In the genomic region with DNA sequence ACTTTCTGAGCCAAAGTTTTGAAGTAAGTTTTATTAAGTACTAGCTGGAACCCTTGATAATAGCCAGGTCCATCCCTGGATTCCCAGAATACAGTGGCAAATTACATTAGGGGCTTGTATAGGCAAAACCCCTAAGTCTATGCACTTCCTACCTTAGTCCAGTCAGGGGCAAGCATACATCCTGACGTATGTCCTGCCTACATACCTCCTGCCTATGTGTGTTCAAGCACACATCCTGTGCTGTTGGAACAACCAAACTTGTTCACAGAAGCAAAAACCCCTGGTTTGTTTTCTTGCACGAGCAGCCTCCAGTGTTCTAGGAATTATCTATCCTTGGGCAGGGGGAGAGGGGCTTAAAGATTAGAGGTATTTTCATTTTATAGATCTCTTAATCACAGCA, we compare ENCODE assay signal across 21 mouse cellular contexts.
"Had no signal": no experiment of that assay in that cellular context is flagged by ENCODE, and none has a peak within 500 bp of the region (broad histone marks: within the 10 kb centered on the region; RNA-seq: fewer than 3 reads in every experiment).

No protein-coding gene starts in this region.

- H3K36me3 ChIP-seq: limb, embryonic 10.5 days; limb, embryonic 13.5 days; midbrain, embryonic 12.5 days; midbrain, embryonic 15.5 days; neural tube, embryonic 12.5 days; neural tube, embryonic 15.5 days had no signal

- H3K27ac ChIP-seq: kidney, postnatal 0 days; layer of hippocampus, adult 2 months; limb, embryonic 10.5 days; limb, embryonic 13.5 days; macrophage; midbrain, embryonic 12.5 days; midbrain, embryonic 15.5 days; neural tube, embryonic 12.5 days; neural tube, embryonic 15.5 days had no signal

- H3K4me3 ChIP-seq: layer of hippocampus, adult 2 months; limb, embryonic 10.5 days; limb, embryonic 13.5 days; megakaryocyte, embryonic 14.5 days; midbrain, embryonic 12.5 days; midbrain, embryonic 15.5 days; neural tube, embryonic 12.5 days; neural tube, embryonic 15.5 days had no signal

- ATAC-seq: intestine, postnatal 0 days; lung, postnatal 0 days; midbrain, embryonic 15.5 days had no signal

- DNase-seq: kidney, adult 2 months; kidney, postnatal 25 days; layer of hippocampus, adult 9-11 months; lung, embryonic 14.5 days; retina, postnatal 1 day; right cerebral cortex, postnatal 25 days; spleen, adult 18-20 months; thymus, adult 18-20 months; thymus, postnatal 36 days had no signal

- H3K4me2 ChIP-seq: limb, embryonic 13.5 days; lung, embryonic 14.5 days; midbrain, embryonic 12.5 days; midbrain, embryonic 15.5 days; neural tube, embryonic 12.5 days; neural tube, embryonic 15.5 days had no signal

- H3K9me3 ChIP-seq: limb, embryonic 10.5 days; limb, embryonic 13.5 days; megakaryocyte, embryonic 14.5 days; midbrain, embryonic 12.5 days; midbrain, embryonic 15.5 days; neural tube, embryonic 12.5 days; neural tube, embryonic 15.5 days had no signal

- H3K27me3 ChIP-seq: limb, embryonic 13.5 days; megakaryocyte, embryonic 14.5 days; midbrain, embryonic 12.5 days; midbrain, embryonic 15.5 days; neural tube, embryonic 12.5 days; neural tube, embryonic 15.5 days had no signal

- H3K4me1 ChIP-seq: limb, embryonic 13.5 days; midbrain, embryonic 12.5 days; midbrain, embryonic 15.5 days; neural tube, embryonic 12.5 days; neural tube, embryonic 15.5 days had no signal

- H3K9ac ChIP-seq: limb, embryonic 13.5 days; lung, embryonic 14.5 days; midbrain, embryonic 12.5 days; midbrain, embryonic 15.5 days; neural tube, embryonic 12.5 days; neural tube, embryonic 15.5 days had no signal
